Mouse (Mus musculus) lung, adult 2 months (tissue): ENCODE measurements at regions not wholly inside any gene's neighbourhood (a gene's known extent, or its start where the extent isn't known, plus 50 kb on each side); places are given as distances from the start of the nearest gene placed in this dataset.

ENCODE experiments used
- CTCF ChIP-seq: fragments of 200-500 bp; IDR thresholded peaks from 2 replicates; pipeline ENCODE4 v1.5.1; 2011; ENCODE audit warnings: mild to moderate bottlenecking, low read length, control low read depth; ENCODE audit not compliant: insufficient read depth
- POLR2A ChIP-seq: fragments of 200-500 bp; IDR thresholded peaks from 2 replicates; pipeline ENCODE4 v1.6.1; 2011; ENCODE audit warnings: low read depth, mild to moderate bottlenecking, control low read depth, low read length, borderline replicate concordance; ENCODE audit errors: extremely low read depth

DNA sequence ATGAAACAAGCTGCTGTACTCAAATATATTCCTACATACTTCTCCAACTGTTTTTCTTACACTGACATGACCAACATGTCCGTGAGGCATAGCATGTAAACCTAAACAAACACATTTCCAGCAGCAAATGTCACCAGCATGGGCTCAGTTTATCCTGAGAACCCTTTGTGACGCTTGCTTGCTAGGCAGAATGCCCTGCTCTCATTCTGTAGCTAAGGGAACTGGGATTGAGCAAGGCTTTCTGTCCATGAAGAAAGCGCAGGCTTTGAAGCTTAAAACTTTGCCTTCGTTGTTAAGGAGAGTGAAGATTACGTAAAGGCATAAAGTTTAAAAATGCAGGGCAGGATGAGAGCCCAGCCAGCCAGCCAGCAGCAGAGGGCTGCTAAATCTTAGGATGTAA, 85.6 kb upstream of the Epha4 start:
- no peak for TF ChIP-seq CTCF
- TF ChIP-seq POLR2A = no peak
